Mouse (Mus musculus): Measurements from ENCODE around the gene Ext2.

GRCm38 (mm10) chr2:93741700-93742099 is 80.7 kb downstream of the Ext2 start:
- TF ChIP-seq MYOD1 (IDR thresholded peaks at IDR 0.05; ENCODE audit: control insufficient read depth in 1 of 3, insufficient read length in 2 of 3, low read depth in 2 of 3) = no peak
- TF ChIP-seq TCF12 (IDR thresholded peaks at IDR 0.05; ENCODE audit: insufficient read depth, poor library complexity, severe bottlenecking) = no peak
- TF ChIP-seq POLR2A (IDR thresholded peaks at IDR 0.05; ENCODE audit: insufficient read length, low read depth) = no peak
- TF ChIP-seq MAX (IDR thresholded peaks at IDR 0.05; ENCODE audit: low read depth) = no peak
- TF ChIP-seq SRF (IDR thresholded peaks at IDR 0.05; ENCODE audit: control insufficient read depth, insufficient read length, low read depth) = no peak
- TF ChIP-seq POLR2AphosphoS2 (IDR thresholded peaks at IDR 0.05; ENCODE audit: insufficient read length, low read depth) = no peak
- no peak for TF ChIP-seq E2F4 (IDR thresholded peaks at IDR 0.05; ENCODE audit: insufficient read depth)
- TF ChIP-seq TCF3 (IDR thresholded peaks at IDR 0.05; ENCODE audit: insufficient read length, low read depth) = no peak
- no peak for TF ChIP-seq USF1 (IDR thresholded peaks at IDR 0.05; ENCODE audit: low read depth)
- no peak for TF ChIP-seq REST (IDR thresholded peaks at IDR 0.05; ENCODE audit: insufficient read depth, insufficient read length)

All from myocyte (in vitro differentiated cells).